Mouse (Mus musculus): ENCODE data around the gene Cops2.

The Cops2 gene

DNA sequence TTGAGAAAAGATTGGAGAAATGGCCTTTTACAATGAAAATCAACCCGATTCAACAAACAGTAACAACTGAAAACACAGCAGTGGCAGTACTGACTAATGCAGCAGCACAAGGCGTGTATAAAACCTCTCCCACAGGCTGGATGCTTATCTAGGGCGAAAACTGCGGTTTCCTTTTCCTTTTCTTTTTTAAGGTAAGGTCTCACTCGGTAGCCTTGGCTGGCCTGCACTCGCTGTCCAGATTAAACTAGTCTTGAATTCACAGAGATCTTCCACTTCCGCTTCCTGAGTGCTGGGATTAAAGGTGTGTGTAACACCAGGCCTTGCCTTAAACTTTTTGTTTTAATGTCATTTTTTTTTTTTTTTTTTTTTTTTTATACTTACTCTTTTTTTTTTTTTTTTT is 20.8 kb downstream of the Cops2 start:
- in situ Hi-C loops (cut with MboI; ENCODE audit: low pct_unique_long_range_greater_than_20kb in 1 of 2, low sequenced_read_pairs in 2 of 2, unreplicated experiment in 1 of 2): no loop called here

DNA sequence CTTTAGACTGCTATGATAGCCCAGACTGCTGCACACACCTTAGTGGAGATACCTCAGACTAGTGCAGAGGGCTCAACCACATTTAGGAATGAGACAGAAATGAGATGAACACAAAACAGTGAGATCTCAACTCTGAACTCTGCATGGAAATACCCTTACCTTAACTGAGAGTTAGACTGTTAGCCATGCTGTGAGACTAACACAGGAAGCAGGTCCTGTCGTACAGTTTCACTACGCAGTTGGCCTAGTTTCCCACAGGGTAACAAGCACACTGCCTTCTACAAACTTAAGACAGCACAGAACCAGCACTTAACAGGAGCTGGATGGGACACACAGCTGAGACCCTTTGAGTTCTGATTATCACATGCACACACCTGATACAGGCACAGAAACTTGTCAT is 29.0 kb downstream of the Cops2 start:
- in situ Hi-C loops (cut with MboI; ENCODE audit: low pct_unique_long_range_greater_than_20kb in 1 of 2, low sequenced_read_pairs in 2 of 2, unreplicated experiment in 1 of 2): no loop called here

DNA sequence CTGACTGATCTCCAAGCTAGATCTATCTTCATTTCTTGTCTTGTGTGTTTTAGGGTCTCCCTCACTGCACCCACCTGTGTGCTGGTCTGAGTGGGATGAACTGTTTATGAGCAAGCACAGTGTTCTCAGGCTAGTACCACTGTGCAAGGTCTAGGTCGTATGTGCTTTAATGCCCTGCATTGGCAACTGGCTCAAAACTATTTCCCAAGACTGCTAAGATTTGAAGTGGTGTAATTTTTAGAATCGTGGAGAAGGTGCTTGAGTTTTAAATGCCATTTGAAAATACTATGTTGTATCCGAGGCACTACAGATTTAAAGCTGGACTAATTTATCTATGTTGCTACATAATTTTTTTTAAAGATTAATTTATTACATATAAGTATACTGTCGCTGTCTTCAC is 31.0 kb downstream of the Cops2 start:
- in situ Hi-C loops (cut with MboI; ENCODE audit: low pct_unique_long_range_greater_than_20kb in 1 of 2, low sequenced_read_pairs in 2 of 2, unreplicated experiment in 1 of 2): no loop called here

DNA sequence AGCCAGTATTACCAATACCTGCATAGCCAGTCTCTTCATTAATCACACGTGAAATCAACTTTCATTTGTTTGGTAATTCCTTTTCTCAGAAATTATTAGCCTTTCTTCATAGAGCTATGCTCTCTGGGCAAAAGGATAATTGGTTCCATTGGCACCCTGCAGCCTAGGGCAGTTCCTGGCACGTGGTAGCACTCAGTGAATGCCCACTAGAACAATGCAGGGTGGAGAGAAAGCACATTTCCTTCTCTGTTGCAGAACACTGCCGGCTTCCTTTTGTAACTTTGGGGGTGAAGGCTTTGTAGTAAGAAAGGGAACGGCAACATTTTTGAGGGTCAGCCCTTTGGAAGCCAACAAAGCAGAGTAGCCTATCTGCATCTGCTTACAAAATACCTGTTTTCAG is 32.7 kb downstream of the Cops2 start:
- in situ Hi-C loops (cut with MboI; ENCODE audit: low pct_unique_long_range_greater_than_20kb in 1 of 2, low sequenced_read_pairs in 2 of 2, unreplicated experiment in 1 of 2): no loop called here

DNA sequence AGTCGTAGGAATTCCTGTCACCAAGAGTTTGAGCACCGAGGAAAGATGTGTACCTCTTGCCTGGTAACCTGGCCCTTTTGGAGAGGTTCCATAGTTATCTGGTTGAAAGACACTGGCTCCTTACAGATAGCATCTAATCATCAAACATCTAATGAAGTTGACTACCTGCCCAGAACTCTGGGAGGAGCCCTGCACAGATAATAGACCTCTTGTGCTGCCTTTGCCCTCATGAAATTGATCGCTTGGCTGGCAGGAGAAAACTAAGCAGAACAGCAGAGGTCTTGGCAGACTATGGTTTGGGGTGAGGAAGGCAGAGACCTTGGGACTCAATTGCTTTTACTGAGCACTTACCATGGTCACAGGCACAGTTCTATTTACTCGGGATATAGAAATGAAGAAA is 38.5 kb downstream of the Cops2 start:
- in situ Hi-C loops (cut with MboI; ENCODE audit: low pct_unique_long_range_greater_than_20kb in 1 of 2, low sequenced_read_pairs in 2 of 2, unreplicated experiment in 1 of 2): no loop called here

DNA sequence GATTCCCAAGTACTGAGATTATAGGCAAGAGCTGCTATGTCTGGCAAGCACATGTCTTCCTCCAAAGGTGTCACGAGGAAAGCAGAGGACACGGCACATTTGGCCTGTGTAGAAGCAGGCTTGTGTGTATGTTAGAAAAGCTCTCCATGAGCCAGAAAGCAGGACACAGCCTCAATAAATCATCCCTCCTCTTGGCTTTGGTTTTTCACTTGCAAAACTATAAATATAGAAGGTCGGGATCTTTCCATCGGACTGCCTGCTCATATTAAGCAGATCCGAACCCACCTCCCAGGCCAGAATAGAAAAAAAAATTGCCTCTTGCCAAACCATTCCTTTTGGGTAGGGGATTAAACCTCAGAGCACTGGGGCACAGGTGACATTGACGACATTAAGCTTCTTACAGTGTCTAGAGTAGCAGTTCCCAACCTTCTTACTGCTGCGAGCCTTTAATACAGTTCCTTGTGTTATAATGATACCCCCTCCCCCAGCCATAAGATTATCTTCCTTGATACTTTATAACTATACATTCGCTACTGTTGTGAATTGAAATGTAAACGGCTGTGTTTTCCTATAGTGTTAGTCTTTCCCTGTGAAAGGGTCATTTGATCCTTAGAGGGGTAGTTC is 44.9 kb downstream of the Cops2 start:
- in situ Hi-C loops (cut with MboI; ENCODE audit: low pct_unique_long_range_greater_than_20kb in 1 of 2, low sequenced_read_pairs in 2 of 2, unreplicated experiment in 1 of 2): no loop called here

DNA sequence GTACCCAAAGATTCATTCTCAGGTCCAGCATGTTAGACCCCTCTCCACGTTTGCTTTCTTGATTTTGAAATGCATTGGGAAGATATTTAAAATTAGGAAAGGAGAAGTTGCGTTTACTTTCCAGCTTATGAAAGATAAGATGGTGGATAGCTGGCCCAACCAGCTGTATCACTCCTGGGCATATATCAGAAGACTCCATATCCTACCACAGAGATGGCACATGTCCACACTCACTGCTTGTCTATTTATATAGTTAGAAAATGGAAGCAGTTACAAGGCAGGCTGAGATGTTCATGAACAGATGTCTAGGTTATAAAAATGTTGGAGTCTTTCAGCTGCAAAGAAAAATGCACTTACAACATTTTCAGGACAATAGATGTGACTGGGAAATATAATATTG is 47.6 kb downstream of the Cops2 start:
- in situ Hi-C loops (cut with MboI; ENCODE audit: low pct_unique_long_range_greater_than_20kb in 1 of 2, low sequenced_read_pairs in 2 of 2, unreplicated experiment in 1 of 2): no loop called here

DNA sequence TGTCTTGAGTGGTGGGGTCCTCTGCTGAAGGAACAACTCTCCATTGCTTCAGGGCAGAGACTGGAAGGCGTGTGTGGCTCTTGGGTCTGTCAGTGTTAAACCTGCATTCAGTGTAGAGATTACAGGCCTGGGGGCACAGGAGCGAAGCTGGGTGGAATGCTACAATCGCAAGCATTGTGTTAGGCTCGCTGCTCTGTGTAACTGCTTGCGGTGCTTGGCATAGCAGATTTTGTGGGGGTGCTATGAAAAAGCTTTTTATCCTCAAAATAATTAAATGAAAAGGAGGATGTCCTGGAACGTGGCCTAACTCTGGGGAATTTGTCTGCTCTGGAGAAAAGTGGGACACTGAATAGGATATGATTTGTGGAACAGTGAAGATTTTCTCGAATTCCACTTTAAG is 49.4 kb downstream of the Cops2 start:
- in situ Hi-C loops (cut with MboI; ENCODE audit: low pct_unique_long_range_greater_than_20kb in 1 of 2, low sequenced_read_pairs in 2 of 2, unreplicated experiment in 1 of 2): no loop called here

DNA sequence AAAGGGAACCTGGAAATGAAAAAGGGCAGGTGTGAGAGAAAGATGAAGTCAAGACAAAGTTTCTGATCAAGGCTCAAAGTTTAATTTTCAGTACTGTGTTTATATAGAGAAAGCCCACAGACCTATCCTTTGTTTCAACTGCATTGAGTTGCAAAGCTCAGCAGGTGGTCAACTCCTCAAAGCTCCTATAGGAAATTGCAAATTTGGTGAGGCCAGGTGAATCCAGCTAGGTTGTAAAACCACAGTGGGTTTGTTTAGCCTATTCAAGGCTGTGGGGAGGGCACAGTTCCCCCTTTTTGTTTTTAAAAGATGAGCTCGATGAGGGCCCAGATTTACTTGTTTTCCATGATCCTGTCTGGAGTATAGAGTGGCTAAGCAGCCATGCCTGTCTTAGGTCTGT is 53.1 kb downstream of the Cops2 start:
- in situ Hi-C loops (cut with MboI; ENCODE audit: low pct_unique_long_range_greater_than_20kb in 1 of 2, low sequenced_read_pairs in 2 of 2, unreplicated experiment in 1 of 2): no loop called here

DNA sequence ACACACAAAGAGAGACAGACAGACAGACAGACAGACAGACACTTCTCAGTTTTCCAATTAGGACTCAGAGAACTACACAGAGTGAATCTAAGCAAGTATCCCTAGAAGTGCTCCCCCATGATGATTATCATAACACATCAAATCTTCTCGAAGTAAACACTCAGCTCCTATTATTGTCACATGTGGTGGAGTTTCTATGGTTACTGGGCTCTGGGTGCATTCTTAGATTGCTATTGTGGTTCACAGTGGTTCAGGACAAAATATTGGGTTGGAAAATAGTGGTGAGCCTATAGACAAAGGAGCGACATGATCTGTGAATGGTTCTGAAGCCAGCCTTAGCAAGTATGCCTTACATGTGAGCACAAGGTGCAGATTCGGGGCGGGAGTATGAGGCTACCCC is 57.0 kb downstream of the Cops2 start:
- in situ Hi-C loops (cut with MboI; ENCODE audit: low pct_unique_long_range_greater_than_20kb in 1 of 2, low sequenced_read_pairs in 2 of 2, unreplicated experiment in 1 of 2): no loop called here

DNA sequence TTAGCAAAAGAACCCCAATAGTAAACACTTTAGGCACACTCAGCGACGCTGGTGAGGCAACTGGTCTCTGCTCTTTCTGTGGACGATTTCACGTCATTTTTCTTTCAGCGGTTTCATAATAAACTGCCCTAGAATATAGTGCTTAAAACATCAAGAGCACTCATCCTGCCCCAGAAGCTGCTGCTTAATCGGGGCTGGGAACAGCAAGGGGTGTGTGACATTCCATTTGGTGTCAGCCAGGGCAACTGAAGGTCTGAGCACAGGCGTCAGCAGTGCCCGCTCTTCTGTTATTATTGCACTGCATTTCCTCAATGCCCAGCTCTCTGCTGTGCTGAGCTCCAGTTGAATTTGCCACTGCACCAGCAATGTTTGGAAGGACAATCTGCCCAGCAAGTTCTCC is 57.9 kb downstream of the Cops2 start:
- in situ Hi-C loops (cut with MboI; ENCODE audit: low pct_unique_long_range_greater_than_20kb in 1 of 2, low sequenced_read_pairs in 2 of 2, unreplicated experiment in 1 of 2): no loop called here

DNA sequence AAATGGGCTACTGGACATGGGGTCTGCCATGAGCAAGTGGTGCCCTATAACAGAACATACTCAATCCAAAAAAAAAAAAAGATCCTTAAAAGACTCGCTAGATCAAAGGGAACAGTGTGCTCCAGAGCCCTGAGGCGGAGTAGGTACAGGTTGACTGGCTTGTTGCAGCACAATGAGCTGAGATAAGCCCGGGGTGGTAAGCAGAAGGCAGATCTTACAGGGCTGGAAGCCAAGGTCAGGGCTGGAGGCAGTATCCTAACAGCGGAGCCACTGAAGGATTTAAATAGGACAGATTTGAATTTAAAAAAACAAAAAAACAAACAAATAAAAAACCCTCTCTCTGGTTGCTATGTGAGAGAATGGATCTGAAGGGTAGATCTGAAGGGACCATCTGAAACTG is 58.5 kb downstream of the Cops2 start:
- in situ Hi-C loops (cut with MboI; ENCODE audit: low pct_unique_long_range_greater_than_20kb in 1 of 2, low sequenced_read_pairs in 2 of 2, unreplicated experiment in 1 of 2): no loop called here

DNA sequence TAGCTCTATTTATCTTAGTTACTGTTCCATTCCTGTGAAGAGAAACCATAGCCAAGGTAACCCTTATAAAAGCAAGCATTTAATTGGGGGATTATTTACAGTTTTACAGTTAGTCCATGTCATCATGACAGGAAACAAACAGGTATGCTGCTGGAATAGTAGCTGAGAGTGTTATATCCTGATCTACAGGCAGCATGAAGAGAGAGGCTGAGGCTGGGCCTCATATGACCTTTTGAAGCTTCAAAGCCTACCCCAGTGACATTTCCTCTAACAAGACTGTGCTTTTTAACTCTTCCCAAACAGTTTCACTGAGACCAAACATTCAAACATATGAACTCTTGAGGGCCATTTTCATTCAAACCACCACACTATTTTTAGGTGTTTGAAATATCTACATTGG is 61.1 kb downstream of the Cops2 start:
- in situ Hi-C loops (cut with MboI; ENCODE audit: low pct_unique_long_range_greater_than_20kb in 1 of 2, low sequenced_read_pairs in 2 of 2, unreplicated experiment in 1 of 2): no loop called here

DNA sequence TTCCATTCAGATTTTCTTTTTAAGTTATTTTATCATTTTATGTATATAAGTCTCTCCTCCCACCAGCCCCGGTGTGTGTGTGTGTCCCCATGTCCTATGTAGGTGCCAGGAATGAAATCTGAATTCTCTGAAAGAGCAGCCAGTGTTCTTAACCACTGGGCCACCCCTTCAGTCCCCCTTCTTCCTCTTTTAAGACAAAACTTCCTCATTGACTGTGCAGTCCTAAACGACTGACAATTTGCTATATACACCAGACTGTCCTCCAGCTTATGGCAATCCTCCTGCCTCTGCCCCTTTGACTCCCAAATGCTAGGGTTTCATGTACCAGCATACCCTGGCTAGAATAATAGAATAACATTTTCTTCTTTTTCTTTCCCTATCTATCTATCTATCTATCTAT is 63.8 kb downstream of the Cops2 start:
- in situ Hi-C loops (cut with MboI; ENCODE audit: low pct_unique_long_range_greater_than_20kb in 1 of 2, low sequenced_read_pairs in 2 of 2, unreplicated experiment in 1 of 2): no loop called here

DNA sequence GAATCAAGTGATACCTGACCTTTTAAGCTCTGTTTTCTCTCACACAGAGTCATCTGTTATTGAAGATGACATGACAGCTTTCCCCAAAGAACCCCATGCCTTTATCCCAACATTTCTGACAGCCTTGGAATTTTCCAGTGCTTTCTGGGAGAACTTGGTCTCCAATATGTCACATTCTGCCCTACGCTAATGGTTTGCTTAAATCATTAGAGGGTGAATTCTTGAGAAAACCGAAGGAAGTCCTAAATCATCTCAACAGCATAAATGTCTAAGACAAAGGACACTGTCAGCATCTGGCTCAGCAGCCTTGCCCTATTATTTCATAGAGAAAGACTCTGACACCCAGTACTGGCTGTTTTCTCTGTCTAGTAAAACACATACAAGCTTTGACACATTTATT is 64.8 kb downstream of the Cops2 start:
- in situ Hi-C loops (cut with MboI; ENCODE audit: low pct_unique_long_range_greater_than_20kb in 1 of 2, low sequenced_read_pairs in 2 of 2, unreplicated experiment in 1 of 2): no loop called here

DNA sequence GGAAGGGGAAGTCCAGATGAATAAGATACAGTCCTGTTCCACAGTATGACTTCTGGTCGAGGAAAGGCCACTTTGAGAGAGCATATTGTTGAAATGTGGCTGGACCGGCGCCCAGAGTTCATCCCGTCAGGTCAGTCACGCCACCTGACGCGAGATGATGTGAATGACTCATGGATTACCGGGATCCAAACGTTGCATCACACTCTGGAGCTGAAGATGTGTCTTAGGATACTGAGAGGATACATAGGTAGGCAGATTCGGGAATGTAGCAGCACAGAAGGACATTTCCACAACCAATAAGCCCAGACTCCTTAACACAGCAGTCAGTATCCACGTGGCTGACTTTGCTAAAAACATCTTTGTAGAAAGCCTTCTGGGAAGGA is 66.1 kb downstream of the Cops2 start:
- in situ Hi-C loops (cut with MboI; ENCODE audit: low pct_unique_long_range_greater_than_20kb in 1 of 2, low sequenced_read_pairs in 2 of 2, unreplicated experiment in 1 of 2): no loop called here

DNA sequence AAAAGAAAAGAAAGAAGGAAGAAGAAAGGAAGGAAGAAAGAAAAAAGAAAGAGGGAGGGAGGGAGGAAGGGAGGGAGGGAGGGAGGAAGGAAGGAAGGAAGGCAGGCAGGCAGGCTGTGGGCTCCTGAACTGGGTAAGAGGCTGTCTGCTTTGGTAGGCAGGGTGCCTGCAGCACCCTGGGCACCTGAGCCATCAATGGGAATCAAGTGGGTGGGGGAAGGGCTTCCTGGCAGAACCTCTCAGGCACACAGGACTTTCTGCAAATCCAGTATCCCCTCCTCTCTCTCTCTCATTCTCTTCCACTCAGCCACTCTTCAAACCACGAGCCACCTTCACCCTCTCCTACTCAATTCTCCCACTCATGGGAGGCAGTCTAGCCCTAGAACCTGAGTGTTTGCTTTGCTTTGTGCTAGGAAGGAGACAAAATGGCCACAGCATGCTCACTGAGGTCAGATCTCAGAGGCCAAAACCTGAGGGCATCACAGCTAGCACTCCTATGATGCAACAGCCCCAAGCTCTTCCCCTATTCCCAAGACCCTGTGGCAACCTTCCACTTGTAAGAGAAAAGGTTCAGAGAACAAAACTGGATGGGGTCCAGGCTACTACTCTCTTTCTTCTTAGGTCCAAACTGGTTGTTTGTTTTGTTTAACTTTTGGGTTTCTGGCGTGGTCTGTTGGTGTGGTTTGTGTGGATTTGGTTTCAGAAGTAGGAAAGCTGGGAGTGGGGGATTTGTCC is 66.6 kb downstream of the Cops2 start:
- in situ Hi-C loops (cut with MboI; ENCODE audit: low pct_unique_long_range_greater_than_20kb in 1 of 2, low sequenced_read_pairs in 2 of 2, unreplicated experiment in 1 of 2): no loop called here

DNA sequence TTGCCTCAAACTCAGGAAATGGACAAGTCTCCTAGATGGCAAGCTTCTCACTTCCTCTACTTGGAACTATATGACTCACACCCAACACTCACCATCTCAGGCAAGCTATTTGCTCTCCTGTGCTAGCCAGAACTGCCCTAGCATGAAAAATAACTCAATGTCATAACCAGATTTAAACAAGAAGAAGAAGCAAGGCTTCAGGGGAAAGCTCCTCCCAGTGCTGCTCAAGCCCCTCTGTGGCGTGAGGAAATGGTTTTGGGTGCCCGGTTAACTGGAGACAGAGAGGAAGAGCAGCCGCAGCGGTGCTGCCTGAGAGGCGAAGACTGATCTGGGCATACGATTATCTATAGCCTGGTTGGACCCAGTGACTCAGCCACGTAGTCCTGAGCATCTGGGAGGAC is 67.5 kb downstream of the Cops2 start:
- in situ Hi-C loops (cut with MboI; ENCODE audit: low pct_unique_long_range_greater_than_20kb in 1 of 2, low sequenced_read_pairs in 2 of 2, unreplicated experiment in 1 of 2): no loop called here

DNA sequence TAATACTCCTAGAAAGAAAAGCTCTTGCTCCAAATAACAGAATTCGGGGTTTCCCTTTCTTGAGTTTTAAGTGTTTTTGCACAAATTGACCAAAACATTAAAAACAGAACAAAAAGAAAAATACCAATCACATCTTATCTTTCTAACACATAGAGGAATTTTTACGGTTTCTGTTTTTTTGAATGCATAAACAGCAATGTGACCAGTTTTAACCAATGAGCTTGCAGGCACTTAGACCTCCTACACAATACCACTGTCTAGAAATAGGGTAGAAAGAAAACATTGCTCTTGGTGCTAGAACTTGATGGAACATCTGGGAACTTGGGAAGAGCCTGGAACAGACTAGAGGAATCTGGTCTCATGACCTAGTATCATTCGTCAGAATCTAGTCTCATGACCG is 68.7 kb downstream of the Cops2 start:
- in situ Hi-C loops (cut with MboI; ENCODE audit: low pct_unique_long_range_greater_than_20kb in 1 of 2, low sequenced_read_pairs in 2 of 2, unreplicated experiment in 1 of 2): no loop called here

DNA sequence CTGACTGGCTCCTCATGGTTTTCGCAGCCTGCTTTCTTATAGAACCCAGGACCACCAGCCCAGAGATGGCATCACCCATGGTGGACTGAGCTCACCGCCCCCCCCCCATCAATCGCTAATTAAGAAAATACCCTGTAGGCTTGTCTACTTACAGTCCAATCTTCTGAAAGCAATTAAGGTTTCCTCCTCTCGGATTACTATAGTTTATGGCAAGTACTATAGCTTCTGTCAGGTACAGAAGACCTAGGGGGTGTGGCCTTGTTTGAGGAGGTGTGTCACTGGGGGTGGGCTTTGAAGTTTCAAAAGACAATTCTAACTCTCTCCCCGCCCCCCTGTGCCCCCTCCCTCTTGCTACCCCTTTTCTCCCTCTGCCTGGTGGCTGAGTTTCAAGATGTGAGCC is 69.7 kb downstream of the Cops2 start:
- in situ Hi-C loops (cut with MboI; ENCODE audit: low pct_unique_long_range_greater_than_20kb in 1 of 2, low sequenced_read_pairs in 2 of 2, unreplicated experiment in 1 of 2): no loop called here

DNA sequence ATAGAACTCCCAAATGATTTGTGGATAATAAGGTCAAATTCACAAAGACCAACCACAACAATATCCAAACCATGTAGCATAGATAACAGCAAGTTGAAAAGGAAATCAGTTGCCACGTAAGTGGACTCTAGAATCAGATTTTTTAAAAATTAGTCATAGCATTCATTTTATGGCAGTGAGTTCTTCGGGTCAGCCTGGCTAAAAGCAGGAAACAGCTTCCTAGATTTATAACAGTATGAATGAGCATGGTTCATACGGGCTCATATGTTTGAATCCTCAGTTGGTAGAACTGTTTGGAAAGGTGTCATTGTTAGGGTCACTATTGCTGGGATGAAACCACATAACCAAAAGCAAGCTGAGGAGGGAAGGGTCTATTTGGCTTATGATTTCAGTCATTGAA is 70.2 kb downstream of the Cops2 start:
- in situ Hi-C loops (cut with MboI; ENCODE audit: low pct_unique_long_range_greater_than_20kb in 1 of 2, low sequenced_read_pairs in 2 of 2, unreplicated experiment in 1 of 2): no loop called here

Data from mouse embryonic stem cell (cell line).